Mouse (Mus musculus) ES-E14 (cell line): ENCODE measurements around the gene Timmdc1. TPM values are rescaled to one million over a fixed set of nuclear protein-coding genes. Genes with fewer than 3 reads are reported as not detected.
A peak's percentile ranks its signal among the peaks of the same experiment; 100 is the strongest.

Experiments used
- DNase-seq: peaks from one replicate; pipeline ENCODE4 v3.0.0-alpha.2; 2013; ENCODE audit warnings: low read depth, low spot score
- H3K27ac ChIP-seq: 2 replicates; pipeline ENCODE4 v1.5.1; 2012; ENCODE audit warnings: low read depth, mild to moderate bottlenecking, low read length, moderate library complexity, mixed read lengths; ENCODE audit not compliant: poor library complexity, insufficient read depth, severe bottlenecking
- H3K36me3 ChIP-seq: 2 replicates; pipeline ENCODE4 v1.6.1; 2012; ENCODE audit warnings: mild to moderate bottlenecking, low read length, moderate library complexity, mixed read lengths; ENCODE audit not compliant: control insufficient read depth, poor library complexity, insufficient read depth, severe bottlenecking
- H3K4me1 ChIP-seq, 2 experiments: fragments of 150-350 bp in 1 of 2; sonication (generic) in 1 of 2; 2 replicates each; pipeline ENCODE4 v1.6.1; 2012; ENCODE audit warnings: low read length in 2 of 2, mild to moderate bottlenecking in 1 of 2, mixed read lengths in 1 of 2; ENCODE audit not compliant: control insufficient read depth in 2 of 2, insufficient read depth in 2 of 2, poor library complexity in 1 of 2
- H3K4me3 ChIP-seq, 2 experiments: fragments of 150-350 bp in 1 of 2; sonication (generic) in 1 of 2; 2 replicates each; pipeline ENCODE4 v1.5.1; 2012; ENCODE audit warnings: low read length in 2 of 2, low read depth in 1 of 2, mild to moderate bottlenecking in 1 of 2, mixed read lengths in 1 of 2; ENCODE audit not compliant: insufficient read depth in 1 of 2, poor library complexity in 1 of 2, severe bottlenecking in 1 of 2
- H3K9ac ChIP-seq: 2 replicates; pipeline ENCODE4 v1.6.1; 2012; ENCODE audit warnings: low read depth, mild to moderate bottlenecking, low read length, mixed read lengths; ENCODE audit not compliant: poor library complexity, insufficient read depth, severe bottlenecking
- H3K9me3 ChIP-seq: fragments of 150-350 bp; sonication (generic); 2 replicates; pipeline ENCODE4 v1.6.1; 2012; ENCODE audit warnings: low read depth, mild to moderate bottlenecking, low read length; ENCODE audit not compliant: control insufficient read depth, insufficient read depth
- CHD2 ChIP-seq: IDR thresholded peaks from 2 replicates; pipeline ENCODE4 v1.6.1; 2014; ENCODE audit warnings: mild to moderate bottlenecking, low read depth, low read length, inconsistent platforms
- HCFC1 ChIP-seq: IDR thresholded peaks from 2 replicates; pipeline ENCODE4 v1.6.1; 2012; ENCODE audit warnings: low read length, inconsistent platforms, borderline replicate concordance; ENCODE audit not compliant: insufficient read depth
- MAFK ChIP-seq: IDR thresholded peaks from 2 replicates; pipeline ENCODE4 v1.6.1; 2014; ENCODE audit warnings: mild to moderate bottlenecking, low read depth, low read length, inconsistent platforms; ENCODE audit not compliant: insufficient read depth
- ZC3H11A ChIP-seq: IDR thresholded peaks from 2 replicates; pipeline ENCODE4 v1.6.1; 2012; ENCODE audit warnings: low read depth, mild to moderate bottlenecking, inconsistent platforms, low read length, borderline replicate concordance
- ZNF384 ChIP-seq: IDR thresholded peaks from 2 replicates; pipeline ENCODE4 v1.6.1; 2012; ENCODE audit warnings: low read depth, low read length, inconsistent platforms
- in situ Hi-C, 2 experiments: fragments of 600-800 bp; cut with MboI; formaldehyde crosslinking; loops; one replicate each; pipeline ENCODE4 v1.15.1; 2025; ENCODE audit warnings: low sequenced_read_pairs in 2 of 2, inconsistent platforms in 1 of 2; ENCODE audit not compliant: unreplicated experiment in 2 of 2
- total RNA-seq: library from RNA; depleted of rRNA; stranded (reverse); fragments of 300-350 nt; gene quantifications from 2 replicates; pipeline ENCODE4 v1.2.3, GENCODE M21; 2012; rRNA removed

Gene Timmdc1
- total RNA-seq = 26.9 and 36.9 TPM in 2 replicates

- Histone ChIP-seq H3K9me3 (no peaks in the 10 kb centered on the region), H3K27ac (peak within 1 kb of the TSS; percentile 95), H3K4me3 (peak within 1 kb of the TSS; percentile 84 to 91), H3K9ac (peak within 1 kb of the TSS; percentile 97), H3K36me3 (peaks cover 14% of the 10 kb centered on the region), H3K4me1 (no peaks in the 10 kb centered on the region)
- DNase-seq = peak; percentile 89
- in situ Hi-C loops = no loop called here
- TF ChIP-seq ZC3H11A = no peak
- TF ChIP-seq HCFC1 = peak; percentile 48; the same call in 1 of the 2 replicates
These were observed at the start of gene Timmdc1 for GRCm38 (mm10) chr16:38522129-38523084. Gene Timmdc1 (minus strand): TSS chr16:38522663.

DNA sequence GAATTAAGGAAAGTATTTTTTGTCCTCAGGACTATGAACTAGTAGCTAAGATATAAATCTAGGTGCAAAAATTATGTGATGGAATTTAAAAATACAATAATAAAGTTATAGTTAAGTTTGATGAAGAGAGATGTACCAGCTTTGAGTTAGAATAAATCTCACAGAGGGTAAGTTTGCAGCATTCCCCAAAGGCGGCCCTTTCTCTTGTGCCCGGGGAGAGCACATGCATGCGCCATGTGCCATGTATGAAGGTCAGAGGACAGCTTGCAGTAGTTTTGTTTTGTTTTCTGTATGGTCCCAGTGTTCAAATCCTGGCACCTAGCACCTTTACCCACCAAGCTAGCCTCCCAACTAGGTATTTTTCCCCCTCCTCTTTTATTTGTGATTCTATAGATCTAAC, 49.0 kb upstream of the Timmdc1 start:
- H3K36me3 ChIP-seq = peaks cover 29% of the 10 kb centered on the region
- H3K9me3 ChIP-seq = no peaks in the 10 kb centered on the region
- no peak overlapping the region for H3K27ac ChIP-seq
- TF ChIP-seq ZNF384 (no peak), ZC3H11A (no peak), HCFC1 (no peak), CHD2 (no peak), MAFK (no peak)
- H3K9ac ChIP-seq = no peak overlapping the region
- in situ Hi-C loops = no loop called here
- DNase-seq = no peak
- H3K4me1 ChIP-seq = no peaks in the 10 kb centered on the region
- no peak overlapping the region for H3K4me3 ChIP-seq

GRCm38 (mm10) chr16:38568192-38568591, 45.7 kb upstream of the Timmdc1 start:
- H3K4me1 ChIP-seq = peaks cover 2 to 3% of the 10 kb centered on the region in 2 experiments; a peak in 3 of 4 replicates
- no peak overlapping the region for H3K4me3 ChIP-seq
- TF ChIP-seq ZC3H11A (no peak), ZNF384 (no peak), CHD2 (no peak), MAFK (no peak)
- in situ Hi-C loops = no loop called here
- no peak overlapping the region for H3K9ac ChIP-seq
- peaks cover 35% of the 10 kb centered on the region for H3K36me3 ChIP-seq
- DNase-seq = no peak
- H3K27ac ChIP-seq = no peak overlapping the region
- H3K9me3 ChIP-seq = no peaks in the 10 kb centered on the region

- DNase-seq = no peak
- Histone ChIP-seq H3K9ac (peak overlapping the region; percentile 86; the same call in 1 of the 2 replicates), H3K36me3 (peaks cover 24% of the 10 kb centered on the region), H3K9me3 (no peaks in the 10 kb centered on the region), H3K4me3 (peak overlapping the region; percentile 79 to 94), H3K4me1 (peaks cover 3 to 4% of the 10 kb centered on the region in 2 experiments; a peak in 3 of 4 replicates), H3K27ac (no peak overlapping the region; the same call in 1 of the 2 replicates)
- in situ Hi-C loops = no loop called here
- TF ChIP-seq HCFC1 = no peak
- no peak for TF ChIP-seq MAFK
- TF ChIP-seq CHD2 = no peak
- TF ChIP-seq ZC3H11A = no peak
- TF ChIP-seq ZNF384 = no peak
These were observed 41.1 kb upstream of the Timmdc1 start for GRCm38 (mm10) chr16:38563516-38563915.

DNA sequence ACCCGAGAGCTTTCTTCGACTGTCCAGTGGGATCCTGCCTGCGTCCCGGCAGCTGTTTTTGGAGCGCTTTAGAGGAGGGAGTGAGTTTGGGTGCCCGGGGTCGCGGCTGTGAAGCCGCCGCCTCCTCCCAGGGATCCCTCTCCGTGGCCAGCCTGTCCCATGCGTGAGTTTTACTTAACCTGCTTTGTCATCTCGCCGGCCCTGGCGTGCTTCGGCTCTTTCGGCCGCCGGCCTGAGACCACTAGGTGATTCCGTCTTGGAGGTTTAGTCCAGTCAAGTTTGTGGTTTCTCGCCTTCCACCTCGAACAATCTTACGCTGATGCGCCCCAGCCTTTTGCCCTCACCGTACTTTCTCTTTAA, 40.5 kb upstream of the Timmdc1 start:
- H3K9me3 ChIP-seq = no peaks in the 10 kb centered on the region
- TF ChIP-seq CHD2 (no peak), MAFK (no peak), ZNF384 (no peak), HCFC1 (no peak; the same call in 1 of the 2 replicates), ZC3H11A (no peak)
- peaks cover 18% of the 10 kb centered on the region for H3K36me3 ChIP-seq
- H3K9ac ChIP-seq = peak overlapping the region; percentile 86
- peaks cover 3 to 4% of the 10 kb centered on the region in 2 experiments; a peak in 3 of 4 replicates for H3K4me1 ChIP-seq
- H3K27ac ChIP-seq = peak overlapping the region; percentile 75
- in situ Hi-C loops = no loop called here
- no peak for DNase-seq
- peak overlapping the region; percentile 79 to 94 for H3K4me3 ChIP-seq
